Mouse (Mus musculus) megakaryocyte, embryonic 14.5 days (primary cell): Measurements from ENCODE around the gene Ppp1r14a. TPM values are rescaled to one million over a fixed set of nuclear protein-coding genes. Genes with fewer than 3 reads are reported as not detected.

Experiments used
- H3K27me3 ChIP-seq: replicated peaks from 2 replicates; pipeline ENCODE3; 2012; ENCODE audit warnings: inconsistent platforms
- H3K36me3 ChIP-seq: replicated peaks from 2 replicates; pipeline ENCODE3; 2012; ENCODE audit warnings: low read length, inconsistent platforms, mixed read lengths
- H3K4me1 ChIP-seq: 2 replicates; pipeline ENCODE4 v1.6.1; 2012; ENCODE audit warnings: inconsistent platforms
- H3K4me3 ChIP-seq: replicated peaks from 2 replicates; pipeline ENCODE3; 2012; ENCODE audit warnings: moderate library complexity, mild to moderate bottlenecking, inconsistent platforms
- H3K9me3 ChIP-seq: 2 replicates; pipeline ENCODE4 v1.6.1; 2012; ENCODE audit warnings: inconsistent platforms
- FLI1 ChIP-seq: IDR thresholded peaks from 2 replicates; pipeline ENCODE4 v1.6.1; 2012; ENCODE audit warnings: low read length, inconsistent platforms, mixed read lengths
- GATA1 ChIP-seq: IDR thresholded peaks from 3 replicates; pipeline ENCODE4 v1.6.1; 2012; ENCODE audit warnings: mixed read lengths, low read length, inconsistent platforms, borderline replicate concordance
- polyA plus RNA-seq: library from polyadenylated mRNA; stranded (reverse); fragments of >175 nt; gene quantifications from 2 replicates; pipeline ENCODE4 v1.2.3, GENCODE M21; 2012; ENCODE audit warnings: low replicate concordance; ENCODE audit not compliant: insufficient read depth

Ppp1r14a gene
- polyA plus RNA-seq, 1 experiment = 12.7 TPM

- H3K36me3 ChIP-seq = peaks cover 38% of the 10 kb centered on the region
- H3K9me3 ChIP-seq = no peaks in the 10 kb centered on the region
- H3K27me3 ChIP-seq = peaks cover 3% of the 10 kb centered on the region
- peaks cover 66% of the 10 kb centered on the region for H3K4me1 ChIP-seq
- TF ChIP-seq GATA1 (no peak), FLI1 (no peak)
- no peak overlapping the region for H3K4me3 ChIP-seq
Observed at GRCm38 (mm10) chr7:29338984-29339679, 50.0 kb downstream of the Ppp1r14a start.

DNA sequence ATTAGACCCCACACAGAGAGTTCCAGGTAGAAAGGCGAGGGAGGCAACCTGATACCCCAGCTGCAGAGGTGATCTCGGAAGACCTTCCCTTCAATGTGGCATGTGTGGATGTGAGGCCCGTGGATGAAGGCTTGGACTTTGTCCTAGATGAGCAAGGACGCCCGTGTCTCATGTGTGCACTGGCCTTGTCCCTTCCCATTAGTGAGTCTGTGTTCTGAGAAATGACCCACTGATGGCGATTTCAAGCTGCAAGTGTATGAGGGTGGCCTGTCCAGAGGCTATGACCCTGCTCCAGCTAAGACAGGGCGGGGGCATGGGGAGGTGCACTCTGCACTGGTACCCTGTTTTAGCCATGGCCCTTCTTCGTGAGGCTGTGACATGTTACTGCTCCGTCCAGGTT is 51.1 kb downstream of the Ppp1r14a start:
- H3K4me3 ChIP-seq = no peak overlapping the region
- peaks cover 3% of the 10 kb centered on the region for H3K27me3 ChIP-seq
- TF ChIP-seq FLI1 (no peak), GATA1 (no peak)
- H3K4me1 ChIP-seq = peaks cover 69% of the 10 kb centered on the region
- H3K9me3 ChIP-seq = no peaks in the 10 kb centered on the region
- H3K36me3 ChIP-seq = peaks cover 32% of the 10 kb centered on the region

DNA sequence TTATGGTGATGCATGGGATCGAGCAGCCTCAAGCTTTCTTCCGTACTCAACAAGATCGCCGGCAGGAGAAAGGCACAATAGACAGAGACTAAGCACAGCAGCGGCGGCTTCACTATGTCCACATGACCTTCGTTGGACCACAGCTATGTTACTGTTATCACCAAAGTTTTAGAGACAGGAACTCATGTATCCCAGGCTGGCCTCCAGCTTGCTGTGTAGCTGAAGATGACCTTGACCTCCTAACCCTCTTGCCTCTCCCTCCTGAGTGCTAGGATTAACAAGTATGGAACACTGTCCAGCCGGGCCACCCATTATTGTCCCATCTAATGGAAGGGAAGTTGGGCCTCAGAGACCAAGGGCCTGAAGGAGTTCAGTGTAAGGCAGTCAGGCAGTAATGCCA is 51.7 kb downstream of the Ppp1r14a start:
- peaks cover 69% of the 10 kb centered on the region for H3K4me1 ChIP-seq
- H3K36me3 ChIP-seq = peaks cover 30% of the 10 kb centered on the region
- H3K9me3 ChIP-seq = no peaks in the 10 kb centered on the region
- H3K4me3 ChIP-seq = no peak overlapping the region
- H3K27me3 ChIP-seq = peaks cover 3% of the 10 kb centered on the region
- TF ChIP-seq FLI1 = no peak
- TF ChIP-seq GATA1 = no peak

GRCm38 (mm10) chr7:29341722-29342121 is 52.6 kb downstream of the Ppp1r14a start:
- Histone ChIP-seq H3K27me3 (peaks cover 3% of the 10 kb centered on the region), H3K36me3 (peaks cover 28% of the 10 kb centered on the region), H3K4me1 (peaks cover 67% of the 10 kb centered on the region), H3K9me3 (no peaks in the 10 kb centered on the region), H3K4me3 (no peak overlapping the region)
- TF ChIP-seq FLI1 (no peak), GATA1 (no peak)

DNA sequence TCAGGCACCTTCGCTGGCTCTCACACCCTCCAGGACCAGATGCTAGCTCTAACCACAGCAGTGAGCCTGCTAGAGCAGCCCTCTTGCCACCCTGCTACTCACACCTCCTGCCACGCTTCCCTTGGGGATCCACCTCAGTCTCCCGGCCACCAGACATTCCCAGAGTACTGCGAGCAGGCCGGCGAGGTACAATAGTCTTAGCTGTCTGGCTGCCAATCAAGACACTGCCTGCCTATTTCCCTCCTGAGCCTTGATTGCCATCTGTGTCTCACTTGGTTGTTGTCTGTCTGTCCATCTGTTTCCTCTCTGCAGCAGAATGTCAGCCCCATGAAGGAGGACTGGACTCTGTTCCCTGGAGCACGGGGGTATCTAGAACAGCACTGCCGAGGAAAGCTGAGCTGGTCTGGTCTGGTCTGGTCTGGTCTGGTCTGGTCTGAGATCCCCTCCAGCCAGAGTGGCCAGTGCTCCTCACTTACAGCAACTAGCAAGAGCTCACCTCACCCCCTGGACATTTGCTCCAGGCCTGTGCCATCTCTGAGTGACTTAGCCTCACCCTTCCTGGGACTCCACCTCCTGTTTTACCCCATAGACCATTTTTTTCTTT is 53.5 kb downstream of the Ppp1r14a start:
- TF ChIP-seq FLI1 (no peak), GATA1 (no peak)
- H3K4me1 ChIP-seq = peaks cover 64% of the 10 kb centered on the region
- H3K4me3 ChIP-seq = no peak overlapping the region
- peaks cover 3% of the 10 kb centered on the region for H3K27me3 ChIP-seq
- no peaks in the 10 kb centered on the region for H3K9me3 ChIP-seq
- H3K36me3 ChIP-seq = peaks cover 26% of the 10 kb centered on the region

Other genes with a start within 250 kb of the Ppp1r14a start
- gene Ryr1, start 164.1 kb upstream of the Ppp1r14a start, polyA plus RNA-seq = 0.12 TPM in 1 of 2 replicates, not detected in the other
- 1.9 and 7.5 TPM in 2 replicates for gene Rasgrp4, start 154.5 kb upstream of the Ppp1r14a start, polyA plus RNA-seq
- 75.5 and 135 TPM in 2 replicates for gene Fam98c, start 133.1 kb upstream of the Ppp1r14a start, polyA plus RNA-seq
- 16.0 and 26.1 TPM in 2 replicates for gene Ggn, start 119.1 kb upstream of the Ppp1r14a start, polyA plus RNA-seq
- 5.9 and 7.0 TPM in 2 replicates for gene Spred3, start 118.9 kb upstream of the Ppp1r14a start, polyA plus RNA-seq
- 131 and 177 TPM in 2 replicates for gene Psmd8, start 108.6 kb upstream of the Ppp1r14a start, polyA plus RNA-seq
- gene Catsperg1, start 75.3 kb upstream of the Ppp1r14a start, polyA plus RNA-seq = 0.19 and 0.61 TPM in 2 replicates
- 32.5 and 42.2 TPM in 2 replicates for gene Kcnk6, start 56.8 kb upstream of the Ppp1r14a start, polyA plus RNA-seq
- 1,324 and 2,330 TPM in 2 replicates for gene Yif1b, start 51.0 kb upstream of the Ppp1r14a start, polyA plus RNA-seq
- 0.46 TPM in 1 of 2 replicates, not detected in the other for gene 2200002D01Rik, start 40.8 kb upstream of the Ppp1r14a start, polyA plus RNA-seq
- 19.9 and 37.0 TPM in 2 replicates for gene Spint2, start 7.4 kb upstream of the Ppp1r14a start, polyA plus RNA-seq
- 1.2 TPM in 1 of 2 replicates, not detected in the other for gene Dpf1, start 14.6 kb downstream of the Ppp1r14a start, polyA plus RNA-seq
- gene Sipa1l3, start 229.3 kb downstream of the Ppp1r14a start, polyA plus RNA-seq = 27.5 and 46.5 TPM in 2 replicates